Comparison of ENCODE assay signal across 8 mouse cellular contexts in the genomic region with DNA sequence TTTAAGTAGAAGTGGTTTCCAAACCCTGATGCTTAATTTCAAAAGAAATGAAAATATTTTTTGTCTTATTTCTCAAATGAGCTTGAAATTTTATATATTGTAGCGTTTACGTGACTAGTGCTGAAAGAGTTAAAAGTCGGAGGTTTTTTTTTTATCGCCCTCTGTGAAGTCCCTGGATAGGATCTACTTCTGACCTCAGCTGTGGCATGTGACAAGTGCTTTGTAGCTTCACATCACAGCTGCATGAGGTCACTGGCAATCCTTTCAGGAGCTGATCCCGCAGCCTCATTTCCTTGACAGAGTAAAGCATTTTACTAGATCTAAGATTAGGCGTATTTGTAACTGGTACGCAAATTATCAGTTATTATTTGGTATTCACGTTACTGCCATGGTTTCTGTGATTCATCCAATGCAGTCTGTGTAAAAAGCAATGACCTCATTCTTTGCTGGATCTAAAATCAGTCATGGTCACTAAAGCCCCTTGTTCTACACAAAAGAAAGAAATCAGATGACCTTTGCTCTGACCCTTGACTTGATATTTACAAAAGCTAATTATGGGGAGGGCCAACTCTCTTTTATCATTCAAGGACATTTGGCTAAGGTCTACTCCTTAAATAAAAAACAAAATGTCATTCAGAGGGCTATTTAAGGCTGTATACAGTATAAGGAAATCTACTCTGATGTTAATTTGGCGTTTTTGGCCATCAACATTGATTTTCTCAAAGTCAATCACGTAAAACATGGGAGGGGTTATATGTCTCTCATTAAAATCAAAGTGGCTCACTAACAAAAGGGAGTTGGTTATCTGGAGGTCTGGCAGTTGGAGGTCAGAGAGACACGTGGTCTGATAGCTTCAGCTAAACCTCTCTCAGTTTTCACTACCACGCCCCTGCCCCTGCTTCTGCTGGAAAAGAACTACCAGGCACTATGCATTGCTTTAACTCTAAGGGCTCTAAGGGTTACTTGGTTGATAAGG.
DNase-seq lines count a peak whose midpoint lies in the region; ATAC-seq and TF ChIP-seq lines count a peak whose summit lies in the region.

No protein-coding gene starts in this region.

- 7% methylated on average over 12 of the region's 12 CpGs for WGBS in heart, embryonic 11.5 days (ENCODE audit: insufficient replicate concordance)
- 5% methylated on average over 12 of the region's 12 CpGs for WGBS in hindbrain, embryonic 13.5 days

- no peaks in the 10 kb centered on the region for H3K9me3 ChIP-seq in heart, embryonic 11.5 days (replicated peaks; ENCODE audit: control insufficient read depth, low read length)
- H3K9me3 ChIP-seq in hindbrain, embryonic 13.5 days: no peaks in the 10 kb centered on the region

- peak; percentile 84 for ATAC-seq in heart, embryonic 11.5 days (replicated peaks; ENCODE audit: insufficient number of reproducible peaks, low FRiP score, low TSS enrichment)
- ATAC-seq in hindbrain, embryonic 13.5 days (ENCODE audit: low FRiP score): peak; percentile 72

- no peaks in the 10 kb centered on the region for H3K27me3 ChIP-seq in heart, embryonic 11.5 days (ENCODE audit: control insufficient read depth, insufficient read depth, low read length)
- H3K27me3 ChIP-seq in hindbrain, embryonic 13.5 days: no peaks in the 10 kb centered on the region
- H3K27me3 ChIP-seq in myocyte (ENCODE audit: control insufficient read depth, insufficient read depth, insufficient read length): no peaks in the 10 kb centered on the region

- H3K79me2 ChIP-seq in myocyte (ENCODE audit: control insufficient read depth, insufficient read depth): no peaks in the 10 kb centered on the region

- intact Hi-C loops in heart, postnatal 25 days (cut with DNase I): loop anchor here (2.0 kb wide), 2 partner anchors 505 to 591 kb away; no protein-coding TSS in a partner anchor
- intact Hi-C loops in left cerebral cortex, adult 2 months (cut with DNase I): loop anchor here (2.0 to 10.0 kb wide), 4 partner anchors 177 to 609 kb away; no protein-coding TSS in a partner anchor

- H3K4me2 ChIP-seq in heart, embryonic 11.5 days: peak overlapping the region; percentile 31
- H3K4me2 ChIP-seq in hindbrain, embryonic 13.5 days: peak overlapping the region; percentile 29
- H3K4me2 ChIP-seq in myocyte (ENCODE audit: low read depth): peak overlapping the region; percentile 84

- no peak overlapping the region for H3ac ChIP-seq in myocyte (ENCODE audit: control insufficient read depth, insufficient read length)

- 0 out of 2 replicates have a peak overlapping the region, but pooled peaks have one; percentile 10 for H3K9ac ChIP-seq in heart, embryonic 11.5 days (ENCODE audit: low read depth, low read length)
- peak overlapping the region; percentile 29; the same call in 1 of the 2 replicates for H3K9ac ChIP-seq in hindbrain, embryonic 13.5 days

- no peak for TF ChIP-seq CTCF in left cerebral cortex, adult 2 months (IDR thresholded peaks at IDR 0.05)

- H3K36me3 ChIP-seq in heart, embryonic 11.5 days (ENCODE audit: control insufficient read depth, insufficient read depth, low read length): no peaks in the 10 kb centered on the region
- H3K36me3 ChIP-seq in hindbrain, embryonic 13.5 days: no peaks in the 10 kb centered on the region
- H3K36me3 ChIP-seq in myocyte (ENCODE audit: control insufficient read depth, insufficient read depth): no peaks in the 10 kb centered on the region

- no peak for DNase-seq in heart, postnatal 25 days (ENCODE audit: low spot score)
- DNase-seq in embryo, embryonic 11 days: peak; percentile 86
- DNase-seq in adrenal gland, adult 8-10 months: no peak
- no peak for DNase-seq in left cerebral cortex, adult 2 months (ENCODE audit: extremely low spot score in 1 of 2, low spot score in 2 of 2)
- DNase-seq in urinary bladder, postnatal 10 days (ENCODE audit: low spot score): no peak

- TF ChIP-seq POLR2A in myocyte (IDR thresholded peaks at IDR 0.05; ENCODE audit: insufficient read length, low read depth): no peak

- H3K27ac ChIP-seq in heart, embryonic 11.5 days (ENCODE audit: low read depth, low read length): peak overlapping the region; percentile 79
- H3K27ac ChIP-seq in hindbrain, embryonic 13.5 days: peak overlapping the region; percentile 85
- no peak overlapping the region for H3K27ac ChIP-seq in left cerebral cortex, adult 2 months

- no peak overlapping the region for H3K4me3 ChIP-seq in heart, embryonic 11.5 days (ENCODE audit: low read depth, low read length)
- H3K4me3 ChIP-seq in hindbrain, embryonic 13.5 days: no peak overlapping the region
- H3K4me3 ChIP-seq in myocyte: no peak overlapping the region
- no peak overlapping the region for H3K4me3 ChIP-seq in left cerebral cortex, adult 2 months

- peaks cover 15% of the 10 kb centered on the region; the same call in 1 of the 2 replicates for H3K4me1 ChIP-seq in heart, embryonic 11.5 days (ENCODE audit: control insufficient read depth, insufficient read depth, low read length)
- H3K4me1 ChIP-seq in hindbrain, embryonic 13.5 days (replicated peaks): peaks cover 29% of the 10 kb centered on the region

TF ChIP-seq in myocyte, 11 proteins besides CTCF, POLR2A, EP300 and RAD21:
- TF ChIP-seq USF1 (IDR thresholded peaks at IDR 0.05; ENCODE audit: low read depth): peak; percentile 57
- peak in 1 of 3 experiments; percentile 71 for TF ChIP-seq MYOG (IDR thresholded peaks at IDR 0.05; ENCODE audit: control insufficient read depth in 1 of 3, insufficient read depth in 1 of 3, insufficient read length in 2 of 3, low read depth in 2 of 3)
- no peak for TF ChIP-seq SRF (IDR thresholded peaks at IDR 0.05; ENCODE audit: control insufficient read depth, insufficient read length, low read depth)
- no peak for TF ChIP-seq POLR2AphosphoS2 (IDR thresholded peaks at IDR 0.05; ENCODE audit: insufficient read length, low read depth)
- peak; percentile 17 for TF ChIP-seq TCF3 (IDR thresholded peaks at IDR 0.05; ENCODE audit: insufficient read length, low read depth)
- TF ChIP-seq REST (IDR thresholded peaks at IDR 0.05; ENCODE audit: insufficient read depth, insufficient read length): no peak
- peak in 2 of 3 experiments; percentile 50 to 72 for TF ChIP-seq MYOD1 (IDR thresholded peaks at IDR 0.05; ENCODE audit: control insufficient read depth in 1 of 3, insufficient read length in 2 of 3, low read depth in 2 of 3)
- peak; percentile 71 for TF ChIP-seq TCF12 (IDR thresholded peaks at IDR 0.05; ENCODE audit: insufficient read depth, poor library complexity, severe bottlenecking)
- no peak for TF ChIP-seq CEBPB (IDR thresholded peaks at IDR 0.05; ENCODE audit: insufficient read depth, poor library complexity, severe bottlenecking)
- no peak for TF ChIP-seq E2F4 (IDR thresholded peaks at IDR 0.05; ENCODE audit: insufficient read depth)
- TF ChIP-seq MAX (IDR thresholded peaks at IDR 0.05; ENCODE audit: low read depth): no peak

Comparison
In these comparisons a context has a peak if more than half of its experiments do, and no peak if none do; other contexts are left out.
1. H3K4me2 ChIP-seq: peak in every context shown above with its lines; median percentile 84 in myocyte; 31 in heart, embryonic 11.5 days; 29 in hindbrain, embryonic 13.5 days.